30 mouse cellular contexts compared by ENCODE assay signal in the genomic region with DNA sequence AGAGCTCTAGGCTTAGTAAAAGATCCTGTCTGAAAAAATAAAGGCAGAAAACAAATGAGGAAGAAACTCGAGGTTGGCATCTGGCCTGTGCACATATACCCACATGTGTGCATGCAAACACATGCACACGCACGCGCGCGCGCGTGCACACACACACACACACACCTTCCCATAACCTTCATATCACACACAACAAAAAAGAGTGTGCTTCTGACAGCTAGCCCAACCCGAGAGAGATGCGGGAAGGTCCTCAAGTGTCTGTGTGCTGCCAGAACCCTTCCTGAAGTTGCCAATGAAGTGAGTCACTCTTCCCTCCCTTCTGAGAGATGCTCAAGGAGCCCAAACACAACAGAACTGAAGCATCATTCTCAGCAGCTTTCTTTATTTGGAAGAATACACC. TPM values are rescaled to one million over a fixed set of nuclear protein-coding genes. Genes with fewer than 3 reads are reported as not detected.
DNase-seq lines count a peak whose midpoint lies in the region; ATAC-seq lines count a peak whose summit lies in the region.
"Had no signal": no experiment of that assay in that cellular context is flagged by ENCODE, and none has a peak within 500 bp of the region (broad histone marks: within the 10 kb centered on the region; RNA-seq: fewer than 3 reads in every experiment).

No protein-coding gene starts in this region.

- 91% methylated on average over 10 of the region's 10 CpGs for WGBS in midbrain, embryonic 11.5 days
- WGBS in midbrain, embryonic 15.5 days: 96% methylated on average over 10 of the region's 10 CpGs

- no peak overlapping the region for H3K4me2 ChIP-seq in midbrain, embryonic 11.5 days
- no peak overlapping the region for H3K4me2 ChIP-seq in midbrain, embryonic 15.5 days
- H3K4me2 ChIP-seq: embryonic facial prominence, embryonic 13.5 days; embryonic facial prominence, embryonic 15.5 days; forebrain, embryonic 12.5 days had no signal

- no peak for DNase-seq in frontal cortex, postnatal 36 days (ENCODE audit: low spot score in 2 of 2)
- DNase-seq in midbrain, embryonic 11.5 days (ENCODE audit: low spot score, missing footprints): peak; percentile 33
- peak; percentile 47 for DNase-seq in brain, adult 2 months (ENCODE audit: low read depth, low spot score)
- no peak for DNase-seq in kidney, adult 11 months
- no peak for DNase-seq in lung, postnatal 10 days
- DNase-seq: adrenal gland, adult 8-10 months; adrenal gland, postnatal 14 days; adrenal gland, postnatal 36 days; B cell, adult 2 months; cerebellum, adult 11 months; cerebellum, adult 18-20 months; cerebellum, adult 8-10 months; cerebellum, adult 9-11 months; cerebellum, postnatal 14 days; cerebellum, postnatal 36 days; embryo, embryonic 11 days had no signal

- no peak overlapping the region for H3K27ac ChIP-seq in midbrain, embryonic 11.5 days (ENCODE audit: low read depth, low read length)
- no peak overlapping the region for H3K27ac ChIP-seq in midbrain, embryonic 15.5 days
- H3K27ac ChIP-seq: embryonic facial prominence, embryonic 13.5 days; embryonic facial prominence, embryonic 15.5 days; forebrain, embryonic 10.5 days; forebrain, embryonic 12.5 days had no signal

- H3K36me3 ChIP-seq in midbrain, embryonic 11.5 days (ENCODE audit: control insufficient read depth, insufficient read depth, low read length): no peaks in the 10 kb centered on the region
- no peaks in the 10 kb centered on the region for H3K36me3 ChIP-seq in midbrain, embryonic 15.5 days (replicated peaks)
- H3K36me3 ChIP-seq: embryonic facial prominence, embryonic 13.5 days; embryonic facial prominence, embryonic 15.5 days; forebrain, embryonic 10.5 days; forebrain, embryonic 12.5 days; G1E had no signal

- ATAC-seq in frontal cortex, adult (ENCODE audit: low TSS enrichment): peak; percentile 69
- no peak for ATAC-seq in midbrain, embryonic 11.5 days (ENCODE audit: low FRiP score)
- ATAC-seq in midbrain, embryonic 15.5 days (replicated peaks): no peak
- ATAC-seq: activated CD4-positive, CD25-positive, alpha-beta regulatory T cell, adult 4 months; CD4-positive, CD25-positive, alpha-beta regulatory T cell, adult 4 months; forebrain, embryonic 14.5 days; forebrain, embryonic 16.5 days; Patski had no signal

- no peaks in the 10 kb centered on the region for H3K9me3 ChIP-seq in midbrain, embryonic 11.5 days (ENCODE audit: control insufficient read depth, low read length)
- H3K9me3 ChIP-seq in midbrain, embryonic 15.5 days: no peaks in the 10 kb centered on the region
- H3K9me3 ChIP-seq: embryonic facial prominence, embryonic 13.5 days; embryonic facial prominence, embryonic 15.5 days; forebrain, embryonic 12.5 days had no signal

- no peaks in the 10 kb centered on the region for H3K4me1 ChIP-seq in midbrain, embryonic 11.5 days (ENCODE audit: control insufficient read depth, insufficient read depth, low read length)
- no peaks in the 10 kb centered on the region for H3K4me1 ChIP-seq in midbrain, embryonic 15.5 days
- H3K4me1 ChIP-seq: embryonic facial prominence, embryonic 13.5 days; embryonic facial prominence, embryonic 15.5 days; forebrain, embryonic 12.5 days had no signal

- H3K27me3 ChIP-seq in midbrain, embryonic 11.5 days (ENCODE audit: control insufficient read depth, insufficient read depth, low read length): no peaks in the 10 kb centered on the region
- no peaks in the 10 kb centered on the region for H3K27me3 ChIP-seq in midbrain, embryonic 15.5 days (replicated peaks)
- H3K27me3 ChIP-seq: CH12.LX; embryonic facial prominence, embryonic 13.5 days; embryonic facial prominence, embryonic 15.5 days; forebrain, embryonic 12.5 days had no signal

- H3K4me3 ChIP-seq in midbrain, embryonic 11.5 days (ENCODE audit: low read depth, low read length): no peak overlapping the region
- H3K4me3 ChIP-seq in midbrain, embryonic 15.5 days: no peak overlapping the region
- H3K4me3 ChIP-seq: embryonic facial prominence, embryonic 13.5 days; embryonic facial prominence, embryonic 15.5 days; erythroblast, embryonic 14.5 days; forebrain, embryonic 10.5 days; forebrain, embryonic 12.5 days had no signal

- no peak overlapping the region for H3K9ac ChIP-seq in midbrain, embryonic 11.5 days (ENCODE audit: low read length)
- no peak overlapping the region for H3K9ac ChIP-seq in midbrain, embryonic 15.5 days
- H3K9ac ChIP-seq: embryonic facial prominence, embryonic 13.5 days; embryonic facial prominence, embryonic 15.5 days; forebrain, embryonic 12.5 days had no signal

RNA-seq across cellular contexts. Expression of gene Lypd1, which starts 12.6 kb away (rescaled TPM):
- polyA plus RNA-seq in midbrain, embryonic 11.5 days (2014; fragmentation: Nextera tagmentation; extraction: Ambion mirVana): 4.3 and 5.3 TPM in 2 replicates
- polyA plus RNA-seq in midbrain, embryonic 15.5 days (2015; fragmentation: Nextera tagmentation; extraction: Ambion mirVana): 75.2 and 78.7 TPM in 2 replicates
- polyA plus RNA-seq: CD4-positive, CD25-positive, alpha-beta regulatory T cell, adult 4 months; erythroblast, embryonic 14.5 days had no signal

Comparison
In these comparisons a context has a peak if more than half of its experiments do, and no peak if none do; other contexts are left out.
1. RNA of gene Lypd1, which starts 12.6 kb away (polyA plus RNA-seq): 75.2 to 78.7 TPM in midbrain, embryonic 15.5 days; 4.3 to 5.3 TPM in midbrain, embryonic 11.5 days; every median in the first group is over 10 times any median in the second.
2. DNase-seq: peak in midbrain, embryonic 11.5 days (single experiment) and brain, adult 2 months (single experiment); none in frontal cortex, postnatal 36 days (0 of 2), kidney, adult 11 months (single experiment) and lung, postnatal 10 days (single experiment).